Mouse (Mus musculus) embryonic fibroblast, embryonic 13.5 days (primary cell): ENCODE measurements around the gene Uchl1.

Source experiments
- CTCF ChIP-seq: IDR thresholded peaks from 2 replicates; pipeline ENCODE4 v1.5.1; 2011; ENCODE audit warnings: mild to moderate bottlenecking, control low read depth, low read length, moderate library complexity, borderline replicate concordance; ENCODE audit not compliant: insufficient read depth
- POLR2A ChIP-seq: IDR thresholded peaks from 2 replicates; pipeline ENCODE4 v1.6.1; 2011; ENCODE audit warnings: low read depth, mild to moderate bottlenecking, control low read depth, low read length, moderate library complexity

DNA sequence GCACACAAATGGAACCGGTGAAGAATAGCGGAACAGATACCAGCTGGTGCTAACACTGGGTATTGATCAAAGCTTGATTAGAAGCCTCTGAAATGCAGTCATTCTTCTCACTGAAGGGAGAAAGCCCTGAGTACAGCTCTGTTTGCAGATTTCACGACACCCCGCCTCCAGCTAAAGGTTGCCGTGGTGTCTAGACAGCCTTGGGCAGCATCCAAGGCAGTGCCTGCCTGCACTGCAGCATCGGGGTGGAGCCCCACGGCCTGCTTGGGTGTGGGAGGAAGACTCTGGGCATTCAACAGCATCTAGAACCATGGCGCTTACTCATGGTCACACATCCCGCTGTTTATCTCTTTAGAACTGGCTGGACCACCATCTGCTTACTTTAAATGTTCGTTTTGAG lies 3.3 kb downstream of the Uchl1 start:
- TF ChIP-seq POLR2A, result no peak
- no peak for TF ChIP-seq CTCF
